Comparison of ENCODE assay signal across 23 mouse cellular contexts in genomic region chr10:69550824-69551223, GRCm38 (mm10).
A peak's percentile ranks its signal among the peaks of the same experiment; 100 is the strongest.
DNase-seq lines count a peak whose midpoint lies in the region; ATAC-seq lines count a peak whose summit lies in the region.
"Had no signal": no experiment of that assay in that cellular context is flagged by ENCODE, and none has a peak within 500 bp of the region (broad histone marks: within the 10 kb centered on the region; RNA-seq: fewer than 3 reads in every experiment).

No protein-coding gene starts in this region.

- H3K4me1 ChIP-seq in heart, embryonic 15.5 days (replicated peaks) = peaks cover 10% of the 10 kb centered on the region
- H3K4me1 ChIP-seq in liver, embryonic 11.5 days (replicated peaks; ENCODE audit: control insufficient read depth, insufficient read depth, low read length) = peaks cover 3% of the 10 kb centered on the region; the same call in 1 of the 2 replicates
- peaks cover 6% of the 10 kb centered on the region; the same call in 1 of the 2 replicates for H3K4me1 ChIP-seq in midbrain, embryonic 16.5 days (ENCODE audit: control insufficient read depth, insufficient read depth, low read length)
- H3K4me1 ChIP-seq: embryonic facial prominence, embryonic 15.5 days; lung, embryonic 15.5 days had no signal

- no peak overlapping the region for H3K9ac ChIP-seq in heart, embryonic 15.5 days
- no peak overlapping the region for H3K9ac ChIP-seq in liver, embryonic 11.5 days (ENCODE audit: low read depth, low read length)
- H3K9ac ChIP-seq in midbrain, embryonic 16.5 days (ENCODE audit: low read depth, low read length) = no peak overlapping the region
- H3K9ac ChIP-seq: embryonic facial prominence, embryonic 15.5 days; hindbrain, embryonic 12.5 days; lung, embryonic 15.5 days had no signal

- DNase-seq in heart, adult 11 months = peak; percentile 52
- no peak for DNase-seq in heart, adult 8-10 months (ENCODE audit: low spot score)
- DNase-seq in heart, adult 18-20 months = no peak
- no peak for DNase-seq in liver, embryonic 11.5 days (ENCODE audit: low spot score)
- DNase-seq in liver = no peak
- DNase-seq: adrenal gland, adult 8-10 months; cerebellum, adult 2 months; cerebellum, postnatal 14 days; gastrocnemius, postnatal 14 days; heart, postnatal 14 days; kidney, postnatal 14 days; thymus, adult 2 months; thymus, postnatal 36 days had no signal

- H3K9me3 ChIP-seq in heart, embryonic 15.5 days (replicated peaks) = no peaks in the 10 kb centered on the region
- H3K9me3 ChIP-seq in liver, embryonic 11.5 days (ENCODE audit: control insufficient read depth, low read length) = no peaks in the 10 kb centered on the region
- no peaks in the 10 kb centered on the region for H3K9me3 ChIP-seq in midbrain, embryonic 16.5 days (replicated peaks; ENCODE audit: control insufficient read depth, low read length, poor library complexity, severe bottlenecking)
- H3K9me3 ChIP-seq: embryonic facial prominence, embryonic 10.5 days; embryonic facial prominence, embryonic 15.5 days; hindbrain, embryonic 12.5 days; lung, embryonic 15.5 days had no signal

- 33% methylated on average over 4 of the region's 4 CpGs for WGBS in heart, embryonic 15.5 days
- 34% methylated on average over 4 of the region's 4 CpGs for WGBS in liver, embryonic 11.5 days
- WGBS in midbrain, embryonic 16.5 days = 49% methylated on average over 4 of the region's 4 CpGs

- no peak overlapping the region for H3K4me2 ChIP-seq in heart, embryonic 15.5 days
- no peak overlapping the region for H3K4me2 ChIP-seq in liver, embryonic 11.5 days
- H3K4me2 ChIP-seq in midbrain, embryonic 16.5 days (ENCODE audit: low read length) = no peak overlapping the region
- H3K4me2 ChIP-seq: embryonic facial prominence, embryonic 15.5 days; hindbrain, embryonic 12.5 days; lung, embryonic 15.5 days had no signal

- no peaks in the 10 kb centered on the region for H3K36me3 ChIP-seq in heart, embryonic 15.5 days
- no peaks in the 10 kb centered on the region for H3K36me3 ChIP-seq in liver, embryonic 11.5 days (ENCODE audit: control insufficient read depth, insufficient read depth, low read length)
- peaks cover 3% of the 10 kb centered on the region; the same call in 1 of the 2 replicates for H3K36me3 ChIP-seq in midbrain, embryonic 16.5 days (ENCODE audit: control insufficient read depth, insufficient read depth, low read length)
- H3K36me3 ChIP-seq: embryonic facial prominence, embryonic 10.5 days; embryonic facial prominence, embryonic 15.5 days; G1E; lung, embryonic 15.5 days had no signal

- no peaks in the 10 kb centered on the region for H3K27me3 ChIP-seq in heart, embryonic 15.5 days
- H3K27me3 ChIP-seq in liver, embryonic 11.5 days (replicated peaks; ENCODE audit: control insufficient read depth, insufficient read depth, low read length) = no peaks in the 10 kb centered on the region
- no peaks in the 10 kb centered on the region for H3K27me3 ChIP-seq in midbrain, embryonic 16.5 days (ENCODE audit: control insufficient read depth, insufficient read depth, low read depth, low read length)
- H3K27me3 ChIP-seq: embryonic facial prominence, embryonic 15.5 days; hindbrain, embryonic 12.5 days; lung, embryonic 15.5 days had no signal

- no peak overlapping the region for H3K4me3 ChIP-seq in heart, embryonic 15.5 days
- H3K4me3 ChIP-seq in liver, embryonic 11.5 days (ENCODE audit: low read depth, low read length) = no peak overlapping the region
- H3K4me3 ChIP-seq in midbrain, embryonic 16.5 days (ENCODE audit: low read depth, low read length) = no peak overlapping the region
- H3K4me3 ChIP-seq: embryonic facial prominence, embryonic 10.5 days; embryonic facial prominence, embryonic 15.5 days; hindbrain, embryonic 12.5 days; lung, embryonic 15.5 days had no signal

- H3K27ac ChIP-seq in heart, embryonic 15.5 days = 0 out of 2 replicates have a peak overlapping the region, but pooled peaks have one; percentile 7
- no peak overlapping the region for H3K27ac ChIP-seq in liver, embryonic 11.5 days (ENCODE audit: low read depth, low read length)
- H3K27ac ChIP-seq in midbrain, embryonic 16.5 days (ENCODE audit: low read length) = no peak overlapping the region
- H3K27ac ChIP-seq: embryonic facial prominence, embryonic 10.5 days; embryonic facial prominence, embryonic 15.5 days; hindbrain, embryonic 12.5 days; hindbrain, postnatal 0 days; lung, embryonic 15.5 days had no signal

- no peak for ATAC-seq in heart, embryonic 15.5 days (replicated peaks; ENCODE audit: insufficient number of reproducible peaks, insufficient read depth, low FRiP score, low read depth)
- ATAC-seq in liver, embryonic 11.5 days (replicated peaks; ENCODE audit: low FRiP score) = 0 out of 2 replicates have a peak, but pooled peaks have one; percentile 20
- peak; percentile 43; the same call in 1 of the 2 replicates for ATAC-seq in midbrain, embryonic 16.5 days
- ATAC-seq: forebrain, embryonic 14.5 days; hindbrain, postnatal 0 days; intestine, embryonic 16.5 days had no signal
